Mouse (Mus musculus) MEL (cell line): ENCODE results near the gene Wdr89. TPM values are rescaled to one million over a fixed set of nuclear protein-coding genes. Genes with fewer than 3 reads are reported as not detected.

Experiments
- DNase-seq: peaks from one replicate; pipeline ENCODE4 v3.0.0; 2011; ENCODE audit warnings: low read depth, low spot score
- H3K27ac ChIP-seq: 2 replicates; pipeline ENCODE4 v1.5.1; 2012; ENCODE audit warnings: low read depth, mild to moderate bottlenecking, control low read depth, low read length, moderate library complexity; ENCODE audit not compliant: control insufficient read depth
- H3K27me3 ChIP-seq, 2 experiments: fragments of 150-350 bp in 1 of 2; sonication (generic) in 1 of 2; 2 replicates each; pipeline ENCODE4 v1.6.1; 2012; ENCODE audit warnings: low read length in 2 of 2, mild to moderate bottlenecking in 2 of 2, improper control_type of control experiment in 1 of 2, moderate library complexity in 1 of 2; ENCODE audit not compliant: insufficient read depth in 2 of 2, control insufficient read depth in 1 of 2
- H3K36me3 ChIP-seq, 2 experiments: 2 replicates each; pipeline ENCODE4 v1.6.1; 2012 to 2014; ENCODE audit warnings: low read length in 2 of 2, improper control_type of control experiment in 1 of 2, inconsistent platforms in 1 of 2, mild to moderate bottlenecking in 1 of 2; ENCODE audit not compliant: insufficient read depth in 2 of 2, control insufficient read depth in 1 of 2
- H3K4me1 ChIP-seq, 2 experiments: fragments of 150-350 bp in 1 of 2; sonication (generic) in 1 of 2; 2 replicates each; pipeline ENCODE4 v1.6.1; 2012; ENCODE audit warnings: low read length in 2 of 2, improper control_type of control experiment in 1 of 2, mild to moderate bottlenecking in 1 of 2; ENCODE audit not compliant: insufficient read depth in 2 of 2, control insufficient read depth in 1 of 2
- H3K4me3 ChIP-seq, 2 experiments: fragments of 150-350 bp in 1 of 2; sonication (generic) in 1 of 2; 2 replicates each; pipeline ENCODE4 v1.5.1; 2012; ENCODE audit warnings: low read depth in 2 of 2, low read length in 2 of 2, mild to moderate bottlenecking in 2 of 2, moderate library complexity in 2 of 2, control low read depth in 1 of 2, improper control_type of control experiment in 1 of 2; ENCODE audit not compliant: control insufficient read depth in 1 of 2, insufficient read depth in 1 of 2
- H3K79me2 ChIP-seq: 2 replicates; pipeline ENCODE4 v1.6.1; 2012; ENCODE audit warnings: mild to moderate bottlenecking, low read length, moderate library complexity; ENCODE audit not compliant: control insufficient read depth, poor library complexity, insufficient read depth
- H3K9ac ChIP-seq: 2 replicates; pipeline ENCODE4 v1.6.1; 2012; ENCODE audit warnings: low read depth, mild to moderate bottlenecking, control low read depth, low read length, moderate library complexity; ENCODE audit not compliant: control insufficient read depth, poor library complexity, severe bottlenecking
- H3K9me3 ChIP-seq: fragments of 150-350 bp; sonication (generic); replicated peaks from 2 replicates; pipeline ENCODE4 v1.6.1; 2012; ENCODE audit warnings: mild to moderate bottlenecking, low read length, improper control_type of control experiment, moderate library complexity; ENCODE audit not compliant: insufficient read depth
- BHLHE40 ChIP-seq: IDR thresholded peaks from 2 replicates; pipeline ENCODE4 v1.6.1; 2012; ENCODE audit warnings: low read depth, mild to moderate bottlenecking, inconsistent platforms, low read length, improper control_type of control experiment, borderline replicate concordance
- CHD1 ChIP-seq: IDR thresholded peaks from 2 replicates; pipeline ENCODE4 v1.6.1; 2012; ENCODE audit warnings: low read depth, mild to moderate bottlenecking, inconsistent platforms, low read length, improper control_type of control experiment
- CHD2 ChIP-seq: IDR thresholded peaks from 2 replicates; pipeline ENCODE4 v1.6.1; 2011; ENCODE audit warnings: low read length, improper control_type of control experiment
- CTCF ChIP-seq, 3 experiments: IDR thresholded peaks in 2 of 3; conservative IDR thresholded peaks in 1 of 3; 2 replicates each; pipeline ENCODE4 v1.5.1; 2011 to 2012; ENCODE audit warnings: low read length in 3 of 3, low read depth in 2 of 3, mild to moderate bottlenecking in 2 of 3, improper control_type of control experiment in 1 of 3, inconsistent platforms in 1 of 3, mixed read lengths in 1 of 3, moderate library complexity in 1 of 3; ENCODE audit not compliant: control insufficient read depth in 1 of 3, insufficient read depth in 1 of 3, poor library complexity in 1 of 3, severe bottlenecking in 1 of 3
- ELF1 ChIP-seq: IDR thresholded peaks from 2 replicates; pipeline ENCODE4 v1.6.1; 2014; ENCODE audit warnings: low read depth, mild to moderate bottlenecking, inconsistent platforms, low read length, improper control_type of control experiment, moderate library complexity
- EP300 ChIP-seq, 2 experiments: IDR thresholded peaks; 2 replicates each; pipeline ENCODE4 v1.6.1; 2011; ENCODE audit warnings: improper control_type of control experiment in 2 of 2, low read length in 2 of 2, low read depth in 1 of 2, mild to moderate bottlenecking in 1 of 2
- HCFC1 ChIP-seq: IDR thresholded peaks from 2 replicates; pipeline ENCODE4 v1.6.1; 2012; ENCODE audit warnings: low read depth, mild to moderate bottlenecking, inconsistent platforms, low read length, improper control_type of control experiment, moderate library complexity
- JUND ChIP-seq: IDR thresholded peaks from 2 replicates; pipeline ENCODE4 v1.6.1; 2011; ENCODE audit warnings: low read depth, mild to moderate bottlenecking, improper control_type of control experiment, low read length
- KAT2A ChIP-seq: conservative IDR thresholded peaks from 2 replicates; pipeline ENCODE4 v1.6.1; 2012; ENCODE audit warnings: low read depth, low read length, improper control_type of control experiment, inconsistent platforms
- MAX ChIP-seq: IDR thresholded peaks from 2 replicates; pipeline ENCODE4 v1.6.1; 2011; ENCODE audit warnings: low read length, improper control_type of control experiment
- MEF2A ChIP-seq: IDR thresholded peaks from 2 replicates; pipeline ENCODE4 v1.6.1; 2014; ENCODE audit warnings: low read depth, mild to moderate bottlenecking, inconsistent platforms, low read length, improper control_type of control experiment; ENCODE audit not compliant: poor library complexity, insufficient replicate concordance, severe bottlenecking; ENCODE audit errors: extremely low read depth
- MXI1 ChIP-seq: IDR thresholded peaks from 2 replicates; pipeline ENCODE4 v1.6.1; 2011; ENCODE audit warnings: mild to moderate bottlenecking, low read depth, low read length, improper control_type of control experiment
- MYB ChIP-seq: IDR thresholded peaks from 2 replicates; pipeline ENCODE4 v1.6.1; 2011; ENCODE audit warnings: mild to moderate bottlenecking, low read depth, low read length, improper control_type of control experiment
- MYC ChIP-seq: IDR thresholded peaks from 2 replicates; pipeline ENCODE4 v1.6.1; 2011; ENCODE audit warnings: low read depth, mild to moderate bottlenecking, low read length, improper control_type of control experiment, moderate library complexity
- NELFE ChIP-seq: IDR thresholded peaks from 2 replicates; pipeline ENCODE4 v1.6.1; 2011; ENCODE audit warnings: low read depth, low read length, improper control_type of control experiment
- NRF1 ChIP-seq: IDR thresholded peaks from 2 replicates; pipeline ENCODE4 v1.6.1; 2014; ENCODE audit warnings: low read depth, mild to moderate bottlenecking, inconsistent platforms, low read length, improper control_type of control experiment, moderate library complexity; ENCODE audit not compliant: poor library complexity, insufficient read depth, severe bottlenecking
- POLR2AphosphoS2 ChIP-seq: IDR thresholded peaks from 2 replicates; pipeline ENCODE4 v1.6.1; 2011; ENCODE audit warnings: low read length, improper control_type of control experiment
- RAD21 ChIP-seq: IDR thresholded peaks from 2 replicates; pipeline ENCODE4 v1.6.1; 2011; ENCODE audit warnings: mild to moderate bottlenecking, low read depth, low read length, improper control_type of control experiment
- RCOR1 ChIP-seq: IDR thresholded peaks from 2 replicates; pipeline ENCODE4 v1.6.1; 2012; ENCODE audit warnings: low read depth, mild to moderate bottlenecking, inconsistent platforms, low read length, improper control_type of control experiment
- SIN3A ChIP-seq: IDR thresholded peaks from 2 replicates; pipeline ENCODE4 v1.6.1; 2012; ENCODE audit warnings: low read length, improper control_type of control experiment, inconsistent platforms
- TAL1 ChIP-seq: IDR thresholded peaks from 2 replicates; pipeline ENCODE4 v1.6.1; 2012; ENCODE audit warnings: mild to moderate bottlenecking, inconsistent platforms, low read length, moderate library complexity, mixed read lengths
- TBP ChIP-seq: IDR thresholded peaks from 2 replicates; pipeline ENCODE4 v1.8.0; 2011; ENCODE audit warnings: low read depth, low read length, improper control_type of control experiment
- TCF12 ChIP-seq: IDR thresholded peaks from 2 replicates; pipeline ENCODE4 v1.6.1; 2014; ENCODE audit warnings: low read depth, mild to moderate bottlenecking, inconsistent platforms, low read length, improper control_type of control experiment, moderate library complexity
- UBTF ChIP-seq: IDR thresholded peaks from 2 replicates; pipeline ENCODE4 v1.6.1; 2012; ENCODE audit warnings: low read depth, mild to moderate bottlenecking, inconsistent platforms, low read length, improper control_type of control experiment, moderate library complexity, borderline replicate concordance; ENCODE audit not compliant: insufficient read depth
- USF2 ChIP-seq, 2 experiments: IDR thresholded peaks; 2 replicates each; pipeline ENCODE4 v1.6.1; 2011 to 2012; ENCODE audit warnings: improper control_type of control experiment in 2 of 2, low read length in 2 of 2, borderline replicate concordance in 1 of 2, inconsistent platforms in 1 of 2, low read depth in 1 of 2, mild to moderate bottlenecking in 1 of 2; ENCODE audit not compliant: insufficient read depth in 1 of 2
- ZC3H11A ChIP-seq: IDR thresholded peaks from 2 replicates; pipeline ENCODE4 v1.6.1; 2012; ENCODE audit warnings: low read depth, mild to moderate bottlenecking, inconsistent platforms, low read length, improper control_type of control experiment
- ZKSCAN1 ChIP-seq: IDR thresholded peaks from 2 replicates; pipeline ENCODE4 v1.6.1; 2012; ENCODE audit warnings: low read depth, mild to moderate bottlenecking, inconsistent platforms, low read length, improper control_type of control experiment, moderate library complexity
- ZNF384 ChIP-seq: IDR thresholded peaks from 2 replicates; pipeline ENCODE4 v1.6.1; 2012; ENCODE audit warnings: low read depth, mild to moderate bottlenecking, inconsistent platforms, low read length, improper control_type of control experiment
- polyA plus RNA-seq, 2 experiments: library from polyadenylated mRNA; stranded (reverse) in 1 of 2; unstranded in 1 of 2; fragments of >175 nt in 1 of 2; fragments of >200 nt in 1 of 2; gene quantifications; 2 replicates each; pipeline versions ENCODE4 v1.2.1 to v1.2.4; 2012; ENCODE audit warnings: low replicate concordance in 2 of 2, low read depth in 1 of 2; ENCODE audit not compliant: insufficient read length in 2 of 2, insufficient read depth in 1 of 2, missing spikeins in 1 of 2
- total RNA-seq: library from RNA; depleted of rRNA; stranded (reverse); fragments of 300-350 nt; gene quantifications from 2 replicates; pipeline ENCODE4 v1.2.3, GENCODE M21; 2012

Gene Wdr89
- total and polyA plus RNA-seq, 3 experiments, result 10.2 to 57.8 (median 31.2) TPM

- H3K9me3 ChIP-seq, result no peaks in the 10 kb centered on the region
- no peak overlapping the region for H3K9ac ChIP-seq
- H3K4me1 ChIP-seq, result peaks cover 9 to 12% of the 10 kb centered on the region in 2 experiments; a peak in 3 of 4 replicates
- no peak overlapping the region for H3K27ac ChIP-seq
- peaks cover 27% of the 10 kb centered on the region for H3K79me2 ChIP-seq
- no peaks in the 10 kb centered on the region for H3K27me3 ChIP-seq
- H3K4me3 ChIP-seq, result no peak overlapping the region
- H3K36me3 ChIP-seq, result peaks cover 1 to 17% of the 10 kb centered on the region in 2 experiments
- TF ChIP-seq MXI1 (no peak), NELFE (no peak), MAX (no peak), RCOR1 (no peak), JUND (no peak), ZC3H11A (no peak), SIN3A (no peak), ZKSCAN1 (no peak), ZNF384 (no peak), TBP (no peak), POLR2AphosphoS2 (no peak), ELF1 (no peak), EP300 (IDR thresholded peaks at IDR 0.05; ENCODE audit: low read depth in 1 of 2, low read length in 2 of 2) (no peak), MYB (no peak), MEF2A (no peak), MYC (no peak), CTCF (IDR thresholded peaks at IDR 0.05 in 2 of 3, conservative IDR thresholded peaks at IDR 0.05 in 1 of 3; ENCODE audit: control insufficient read depth in 1 of 3, insufficient read depth in 1 of 3, low read depth in 2 of 3, low read length in 3 of 3, poor library complexity in 1 of 3, severe bottlenecking in 1 of 3) (no peak)
- no peak for DNase-seq
These were observed 71.6 kb downstream of the Wdr89 start for GRCm38 (mm10) chr12:75597707-75598106.

GRCm38 (mm10) chr12:75596154-75597002 lies 73.0 kb downstream of the Wdr89 start, which contains the start of gene Ppp2r5e:
TSS of gene Ppp2r5e (minus strand) at chr12:75596245.
- peak; percentile 98 for DNase-seq
- H3K27ac ChIP-seq, result peak within 1 kb of the TSS; percentile 79
- peak within 1 kb of the TSS; percentile 99 for H3K9ac ChIP-seq
- H3K9me3 ChIP-seq, result no peaks in the 10 kb centered on the region
- peak within 1 kb of the TSS; percentile 98 for H3K4me3 ChIP-seq
- H3K79me2 ChIP-seq, result peaks cover 28% of the 10 kb centered on the region
- no peaks in the 10 kb centered on the region for H3K27me3 ChIP-seq
- peaks cover 9 to 12% of the 10 kb centered on the region in 2 experiments; a peak in 3 of 4 replicates for H3K4me1 ChIP-seq
- peaks cover 13 to 17% of the 10 kb centered on the region in 2 experiments for H3K36me3 ChIP-seq
- no peak for TF ChIP-seq UBTF
- no peak for TF ChIP-seq JUND
- no peak for TF ChIP-seq ZC3H11A
- no peak for TF ChIP-seq BHLHE40
- no peak for TF ChIP-seq USF2 (IDR thresholded peaks at IDR 0.05; ENCODE audit: borderline replicate concordance in 1 of 2, insufficient read depth in 1 of 2, low read depth in 1 of 2, low read length in 2 of 2)
- TF ChIP-seq TBP, result no peak; the same call in 1 of the 2 replicates
- peak; percentile 33 for TF ChIP-seq TCF12
- TF ChIP-seq KAT2A, result peak; percentile 66
- TF ChIP-seq TAL1, result no peak
- TF ChIP-seq CHD1, result 0 out of 2 replicates have a peak, but pooled peaks have one; percentile 56
- no peak; the same call in 1 of the 2 replicates for TF ChIP-seq MAX
- TF ChIP-seq NELFE, result peak; percentile 94
- TF ChIP-seq HCFC1, result peak; percentile 87
- no peak for TF ChIP-seq CTCF (IDR thresholded peaks at IDR 0.05 in 2 of 3, conservative IDR thresholded peaks at IDR 0.05 in 1 of 3; ENCODE audit: control insufficient read depth in 1 of 3, insufficient read depth in 1 of 3, low read depth in 2 of 3, low read length in 3 of 3, poor library complexity in 1 of 3, severe bottlenecking in 1 of 3)
- no peak for TF ChIP-seq RAD21
- TF ChIP-seq CHD2, result peak; percentile 53
- peak; percentile 73 for TF ChIP-seq ELF1
- peak; percentile 58; the same call in 1 of the 2 replicates for TF ChIP-seq NRF1
